Mouse (Mus musculus) lung, adult 18-20 months (tissue): ENCODE measurements around the gene Apobec1.
"Not testable (repeated sequence)": the region's sequence is repeated elsewhere in the genome, so short reads cannot be mapped to it uniquely, and the experiment has no call there.

Experiments used
- DNase-seq, 2 experiments: peaks; one replicate each; pipeline ENCODE4 v3.0.0; 2022; ENCODE audit warnings: mixed read lengths in 2 of 2

The Apobec1 gene

DNA sequence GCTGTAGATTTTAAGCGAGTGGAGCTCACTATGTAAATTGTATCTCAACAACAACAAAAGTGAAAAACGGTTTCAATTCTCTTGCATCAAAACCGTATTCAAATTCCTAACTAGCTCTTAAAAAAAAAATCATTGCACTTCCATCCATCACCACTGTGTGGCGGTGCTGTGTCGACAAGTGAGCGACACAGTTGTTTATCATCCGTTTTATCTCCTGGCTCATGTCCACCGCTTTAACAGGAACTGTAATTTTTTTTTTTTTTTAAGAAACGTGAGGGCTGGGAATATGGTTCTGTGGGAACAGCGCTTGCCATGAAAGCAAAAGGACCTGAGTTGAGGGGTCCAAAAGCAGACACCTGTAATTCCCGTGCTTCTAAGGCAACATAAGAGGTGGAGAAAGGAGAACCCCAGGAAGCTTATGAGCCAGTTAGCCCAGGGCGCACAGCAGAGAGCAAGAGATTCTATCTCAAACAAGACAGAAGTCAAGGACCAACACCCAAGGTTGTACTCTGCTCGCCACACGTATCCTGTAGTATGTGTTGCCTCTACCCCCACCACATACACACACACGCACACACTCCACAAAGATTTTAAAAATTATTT, 45.2 kb downstream of the Apobec1 start:
- peak; percentile 37 to 62 for DNase-seq

DNA sequence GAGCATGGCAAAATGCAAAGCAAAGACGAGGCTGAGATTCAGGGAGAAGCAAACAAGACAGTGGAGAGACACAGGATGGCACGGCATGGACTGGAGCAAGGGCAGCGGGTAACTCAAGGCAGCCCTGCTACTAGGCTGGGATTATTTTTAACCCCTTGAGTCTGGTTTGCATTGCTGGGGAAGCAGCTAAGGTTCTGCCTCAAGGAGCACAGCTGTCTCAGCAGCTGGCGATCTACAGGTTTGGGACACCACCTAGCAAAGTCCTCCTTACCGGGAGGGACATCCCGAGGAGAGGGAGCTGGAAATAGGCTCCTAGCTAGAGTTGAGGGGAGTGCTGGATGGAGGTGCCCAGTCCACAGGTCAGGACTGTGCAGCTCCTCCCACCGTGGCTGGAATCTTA, 47.0 kb downstream of the Apobec1 start:
- no peak for DNase-seq

DNA sequence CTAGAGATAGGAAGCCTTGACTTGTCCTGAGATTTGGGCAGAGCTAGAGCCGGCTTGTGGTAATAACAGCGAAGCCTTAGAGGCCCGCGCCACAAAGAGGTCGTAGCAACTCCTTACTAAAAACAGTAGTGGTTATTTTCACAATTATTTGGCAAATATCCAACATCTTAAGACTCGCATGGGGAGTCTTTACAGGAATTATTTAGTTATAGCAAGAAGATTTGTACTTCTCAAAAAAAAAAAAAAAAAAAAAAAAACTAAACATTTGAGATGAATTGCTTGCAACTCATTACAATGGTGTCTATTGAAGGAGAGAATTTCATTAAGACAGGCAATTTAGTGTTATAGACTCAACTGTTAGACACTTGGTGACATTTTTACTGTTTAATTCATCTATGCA, 48.1 kb downstream of the Apobec1 start:
- no peak for DNase-seq

DNA sequence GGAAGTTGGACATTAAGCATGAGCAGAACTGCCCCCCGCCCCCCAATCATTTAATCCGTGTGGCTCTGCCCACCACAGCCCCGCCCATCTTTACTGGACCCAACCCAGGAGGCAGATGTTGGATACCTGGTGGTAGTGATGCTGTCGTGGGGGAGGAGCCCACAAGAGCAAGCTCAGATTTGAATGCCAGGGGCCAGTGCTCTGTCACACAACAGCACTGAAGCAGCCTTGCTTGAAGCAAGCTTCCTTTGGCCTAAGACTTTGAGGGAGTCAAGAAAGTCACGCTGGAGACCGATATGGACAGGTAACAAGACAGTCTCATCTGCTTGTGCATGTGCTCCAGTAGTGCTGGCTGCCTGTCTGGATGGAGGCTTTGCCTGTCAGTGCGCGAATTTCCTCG, 48.6 kb downstream of the Apobec1 start, which contains the start of gene Aicda:
TSS of gene Aicda (plus strand) at position 196 of the 400 bp plus-strand sequence.
- DNase-seq: no peak

DNA sequence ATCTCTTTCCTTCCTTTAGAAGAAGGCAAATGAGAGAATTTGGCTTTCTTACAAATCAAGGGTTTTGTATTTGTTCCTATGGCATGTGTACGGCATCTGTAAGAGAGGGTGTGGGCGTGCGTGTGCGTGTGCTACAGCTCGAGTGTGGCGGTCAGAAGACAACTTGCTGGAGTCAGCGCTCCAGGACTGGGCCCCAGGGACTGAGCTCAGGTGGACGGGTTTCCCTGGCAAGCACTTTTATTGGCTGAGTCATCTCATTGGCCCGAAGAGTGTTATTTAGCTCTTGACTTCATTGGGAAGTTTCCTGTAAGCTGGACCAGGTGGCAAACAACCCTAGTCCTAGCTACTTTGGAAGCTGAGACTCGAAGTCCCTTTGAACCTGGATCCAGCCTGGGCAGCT, 56.3 kb downstream of the Apobec1 start:
- no peak for DNase-seq

DNA sequence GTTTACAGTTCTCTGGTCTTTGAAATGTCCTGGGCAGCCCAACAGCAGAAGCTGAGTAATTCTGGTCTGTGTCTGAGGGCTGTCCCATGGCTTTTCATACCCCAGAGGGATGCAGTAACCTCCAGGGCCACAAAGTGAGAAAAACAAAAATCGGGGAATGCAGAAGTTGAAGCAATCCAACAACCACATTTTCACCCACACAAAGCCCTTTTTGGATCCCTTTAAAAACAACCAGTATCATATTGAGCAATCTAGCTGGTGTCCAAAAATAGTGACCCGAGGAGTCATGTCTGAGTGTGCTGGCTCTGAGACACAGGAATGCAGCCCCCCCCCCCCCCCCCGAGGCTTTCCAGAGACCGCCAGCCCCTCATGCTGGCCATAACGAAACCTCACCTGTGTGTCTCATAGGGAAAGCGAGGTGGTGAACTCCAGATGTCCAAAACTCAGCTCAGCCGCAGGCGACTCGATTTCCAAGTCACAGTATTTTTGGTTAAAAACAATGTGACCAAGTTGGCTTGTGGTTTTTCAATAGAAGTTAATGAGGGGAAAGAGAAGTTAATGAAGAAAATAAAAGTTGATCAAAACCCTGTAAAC, 56.9 kb downstream of the Apobec1 start:
- peak in 1 of 2 experiments; percentile 27 for DNase-seq

DNA sequence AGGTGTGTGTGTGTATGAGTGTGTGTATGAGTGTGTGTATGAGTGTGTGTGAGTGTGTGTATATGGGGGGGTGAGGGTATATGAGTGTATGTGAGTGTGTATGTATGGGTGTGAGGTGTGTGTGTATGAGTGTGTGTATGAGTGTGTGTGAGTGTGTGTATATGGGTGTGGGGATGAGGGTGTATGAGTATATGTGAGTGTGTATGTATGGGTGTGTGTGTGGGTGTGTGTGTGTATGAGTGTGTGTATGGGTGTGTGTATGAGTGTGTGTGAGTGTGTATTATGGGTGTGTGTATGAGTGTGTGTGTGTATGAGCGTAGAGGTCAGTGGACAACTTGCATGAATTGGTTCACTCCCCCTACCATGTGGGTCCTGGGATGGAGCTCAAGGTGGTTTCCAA, 57.6 kb downstream of the Apobec1 start:
- DNase-seq: no peak

DNA sequence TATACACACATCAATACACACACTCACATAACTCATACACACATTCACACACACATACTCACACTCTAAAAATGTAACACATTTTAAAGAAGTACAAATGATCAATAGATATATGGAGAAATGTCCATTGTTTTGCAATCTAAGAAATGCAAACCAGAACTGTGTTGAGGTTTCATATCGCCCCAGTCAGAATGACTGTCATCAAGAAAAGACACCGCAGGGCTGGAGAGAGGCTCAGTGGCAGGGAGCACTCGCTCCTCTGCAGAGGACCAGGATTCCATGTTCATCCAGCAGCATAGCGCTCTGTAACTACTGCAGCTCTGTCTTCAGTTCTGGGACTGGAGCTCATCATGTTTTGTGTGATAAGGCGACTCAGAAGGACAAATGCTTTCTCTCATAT, 58.7 kb downstream of the Apobec1 start:
- no peak for DNase-seq

DNA sequence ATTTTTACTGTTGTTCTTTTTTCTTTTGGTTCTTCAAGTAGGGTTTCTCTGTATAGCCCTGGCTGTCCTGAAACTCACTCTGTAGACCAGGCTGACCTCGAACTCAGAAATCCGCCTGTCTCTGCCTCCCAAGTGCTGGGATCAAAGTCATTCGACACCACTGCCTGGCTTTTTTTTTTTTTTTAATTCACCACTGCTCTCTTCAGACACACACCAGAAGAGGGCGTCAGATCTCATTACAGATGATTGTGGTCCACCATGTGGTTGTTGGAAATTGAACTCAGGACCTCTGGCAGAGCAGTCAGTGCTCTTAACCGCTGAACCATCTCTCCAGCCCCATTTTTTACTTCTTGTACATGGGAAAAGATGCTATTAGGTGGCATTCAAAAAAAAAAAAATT, 59.8 kb downstream of the Apobec1 start:
- DNase-seq: not testable (repeated sequence)

DNA sequence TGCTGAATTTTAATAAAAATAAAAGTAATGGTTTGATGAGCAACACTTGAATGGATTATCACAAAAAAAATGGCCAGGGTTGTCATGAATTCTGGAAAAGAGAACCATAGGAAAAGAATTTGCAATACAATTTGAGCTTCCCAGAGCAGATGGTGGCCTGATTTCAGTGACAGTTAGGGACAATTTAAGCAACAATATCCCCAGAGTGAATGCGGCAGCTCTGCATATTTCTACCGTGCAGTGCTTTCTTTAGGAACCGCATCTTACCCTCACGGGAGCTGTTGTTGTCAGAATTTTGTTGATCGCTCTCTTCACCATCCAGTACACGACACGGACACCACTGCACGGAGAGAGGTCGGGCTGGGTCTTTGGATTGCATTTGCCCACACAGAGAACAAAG, 62.7 kb downstream of the Apobec1 start:
- DNase-seq: no peak

DNA sequence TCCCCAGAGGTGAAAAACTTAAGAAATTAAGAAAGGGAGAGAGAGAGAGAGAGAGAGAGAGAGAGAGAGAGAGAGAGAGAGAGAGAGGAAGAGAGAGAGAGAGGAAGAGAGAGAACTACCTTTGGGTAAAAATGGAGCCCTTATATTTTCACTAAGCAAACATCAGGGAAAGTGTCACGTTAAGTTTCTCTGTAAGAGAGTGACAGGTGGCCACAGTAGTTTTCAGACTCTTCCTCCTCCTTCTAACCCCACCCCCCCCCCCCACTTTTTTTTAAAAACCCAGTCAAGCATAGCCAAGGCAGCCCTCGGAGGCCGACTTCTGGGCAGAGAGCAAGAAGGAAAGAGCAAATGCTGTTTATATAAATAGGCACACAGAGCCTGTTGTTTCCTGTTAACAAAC, 68.2 kb downstream of the Apobec1 start:
- no peak for DNase-seq

DNA sequence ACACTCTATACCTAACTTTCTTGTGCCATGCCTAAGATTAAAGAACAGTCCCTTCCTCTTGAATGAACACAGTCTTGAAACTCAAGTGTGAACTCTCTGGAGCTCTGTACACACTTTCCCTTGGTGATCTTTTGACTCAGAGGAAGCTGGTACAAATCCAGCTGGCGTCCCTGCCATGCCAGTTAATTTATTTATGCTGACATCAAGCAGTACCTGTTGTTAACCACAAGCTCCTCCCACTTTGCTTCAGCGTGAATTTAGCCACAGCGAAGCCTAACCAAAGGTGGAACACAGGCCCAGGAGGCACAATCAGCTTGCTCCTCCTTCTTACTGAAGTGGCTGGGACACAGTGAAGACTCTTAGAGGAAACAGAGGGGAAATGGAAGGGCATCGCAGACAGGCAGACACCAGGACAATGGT, 69.4 kb downstream of the Apobec1 start:
- peak; percentile 59 to 79 for DNase-seq

DNA sequence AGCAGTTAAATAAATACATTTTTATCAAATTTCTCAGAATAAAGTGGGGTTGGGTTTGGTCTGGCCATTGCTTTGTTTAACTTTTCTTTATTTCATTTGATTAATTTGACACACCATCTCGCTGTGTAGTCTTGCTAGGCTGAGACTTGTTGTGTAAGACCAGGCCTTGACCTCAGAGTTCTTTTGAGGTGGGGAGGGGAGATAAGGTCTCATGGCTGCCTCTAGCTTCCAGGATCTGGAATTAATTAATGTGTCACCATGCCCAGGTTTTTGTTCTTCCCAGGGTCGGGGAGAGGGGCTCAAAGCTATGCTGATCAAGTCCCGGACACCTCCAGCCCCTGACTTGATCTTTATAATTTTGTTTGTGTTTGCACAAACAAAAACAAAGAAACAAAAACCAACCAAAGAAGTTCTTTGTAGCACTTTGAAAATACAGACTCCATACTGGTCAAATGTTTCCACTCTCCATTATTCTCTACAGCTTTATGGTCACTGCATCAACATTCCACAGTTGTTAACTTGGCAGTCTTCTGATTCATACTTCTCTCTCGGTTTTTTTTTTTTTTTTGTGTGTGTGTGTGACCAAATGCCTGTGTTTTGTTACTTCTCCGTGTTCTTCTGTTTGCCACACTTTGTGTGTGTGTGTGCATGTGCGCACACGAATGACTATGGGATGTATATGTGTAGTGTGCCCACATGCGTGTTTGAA, 70.6 kb downstream of the Apobec1 start:
- no peak for DNase-seq

DNA sequence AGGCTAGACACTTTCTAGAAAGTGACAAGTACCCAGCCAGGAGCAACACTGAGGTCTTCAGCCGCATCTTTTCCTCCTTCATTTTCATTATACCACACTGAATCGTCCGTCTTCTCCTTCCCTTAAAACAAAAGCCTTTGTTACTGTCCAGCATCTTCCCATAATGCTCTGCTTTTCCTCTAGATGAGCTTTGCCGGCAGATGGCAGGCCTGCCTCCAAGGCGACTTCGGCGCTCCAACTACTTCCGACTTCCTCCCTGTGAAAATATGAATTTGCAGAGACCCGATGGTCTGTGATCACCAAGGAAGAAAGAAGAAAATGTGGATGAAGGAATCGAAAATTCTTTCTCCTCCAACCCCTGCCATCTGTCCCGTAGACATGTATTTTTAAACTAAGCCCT, 74.1 kb downstream of the Apobec1 start:
- DNase-seq: no peak
